Mouse (Mus musculus): Measurements from ENCODE around the gene Vgll4.

DNA sequence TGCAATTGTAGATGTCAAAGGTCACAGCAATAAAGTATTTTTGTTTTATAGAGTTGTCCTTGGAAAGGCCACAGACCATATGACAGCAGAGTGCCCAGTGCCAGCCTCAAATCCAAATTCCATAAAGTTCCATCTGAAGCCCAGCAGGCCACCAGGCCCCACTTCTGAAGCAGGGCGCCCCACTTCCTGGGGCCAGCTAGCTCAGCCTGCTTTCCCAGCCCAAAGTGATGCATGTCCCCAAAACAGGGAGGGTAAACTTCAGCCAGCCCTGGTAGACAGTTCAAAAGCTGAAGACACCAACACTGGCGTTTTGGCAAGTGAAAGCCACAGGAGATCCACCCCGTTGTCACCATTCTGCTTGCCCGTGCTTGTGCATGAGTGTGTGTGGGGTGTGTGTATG lies 157.0 kb downstream of the Vgll4 start:
- no peak for TF ChIP-seq CTCF (IDR thresholded peaks at IDR 0.05; ENCODE audit: extremely low read depth, insufficient read depth, low read length)
- no peak for TF ChIP-seq POLR2A (IDR thresholded peaks at IDR 0.05; ENCODE audit: extremely low read depth, insufficient read depth, low read length)

Measured in cortical plate, adult 2 months (tissue).